Mouse (Mus musculus) heart, postnatal 14 days (tissue): Measurements from ENCODE around the gene Gm20390. TPM values are rescaled to one million over a fixed set of nuclear protein-coding genes. Genes with fewer than 3 reads are reported as not detected.

Source experiments
- DNase-seq, 2 experiments: peaks; one replicate each; pipeline ENCODE4 v3.0.0; 2021 to 2022
- intact Hi-C: fragments of 180-260 bp; cut with DNase I; formaldehyde crosslinking; loops from one replicate; pipeline ENCODE4 v1.15.1; 2025
- total RNA-seq, 2 experiments: library from RNA; stranded (reverse); gene quantifications; 2 replicates each; pipeline ENCODE4 v1.2.3; 2021

Gene Gm20390
- total RNA-seq, 2 experiments from 2014 or later = 16.9 to 26.8 TPM

DNA sequence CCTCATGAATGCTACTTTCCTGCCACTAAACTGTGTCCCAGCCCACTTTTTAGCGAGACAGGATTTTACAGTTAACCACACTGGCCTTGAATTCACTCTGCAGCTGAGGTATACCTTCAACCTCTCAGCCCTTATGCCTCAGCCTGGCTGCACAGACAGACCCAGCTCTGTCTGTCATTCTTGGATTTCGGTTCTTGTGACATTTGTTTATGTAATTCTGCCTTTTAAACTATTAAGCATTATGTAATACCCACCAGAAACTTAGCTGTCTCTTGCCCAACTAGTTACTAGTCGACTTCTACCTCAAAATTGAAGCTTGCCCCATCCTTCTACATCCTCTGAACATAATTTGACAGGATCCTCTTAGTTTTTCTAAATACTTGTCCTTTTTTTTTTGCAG lies 60.3 kb downstream of the Gm20390 start:
- no peak for DNase-seq
- intact Hi-C loops = no loop called here

- DNase-seq = no peak
- intact Hi-C loops = no loop called here
These were observed 61.3 kb downstream of the Gm20390 start for GRCm38 (mm10) chr11:93906834-93907233.

Other genes with a start within 250 kb of the Gm20390 start
- gene Utp18, start 82.5 kb downstream of the Gm20390 start, total RNA-seq = 10 to 100 TPM in 1 of 2 experiments, 1 to 10 TPM in 1; 8.8 to 10.9 TPM
- gene Mbtd1, start 82.4 kb downstream of the Gm20390 start, total RNA-seq = 10 to 100 TPM; 25.4 to 26.6 TPM
- gene Nme2, start 12.0 kb downstream of the Gm20390 start, total RNA-seq = 1,000 to 10,000 TPM in 1 of 2 experiments, 100 to 1,000 TPM in 1; 981 to 1,061 TPM
- gene Nme1, start 228 bp upstream of the Gm20390 start, total RNA-seq = 10 to 100 TPM; 16.6 to 21.5 TPM
- 100 to 1,000 TPM; 145 to 146 TPM for gene Spag9, start 27.8 kb upstream of the Gm20390 start, total RNA-seq
- 10 to 100 TPM; 64.1 to 67.6 TPM for gene Tob1, start 243.2 kb upstream of the Gm20390 start, total RNA-seq